Mouse (Mus musculus) CH12.LX (cell line): ENCODE data around the gene Pigo. TPM values are rescaled to one million over a fixed set of nuclear protein-coding genes. Genes with fewer than 3 reads are reported as not detected.

ENCODE experiments used
- DNase-seq: peaks from one replicate; pipeline ENCODE4 v3.0.0-alpha.2; 2013; ENCODE audit errors: extremely low read depth
- H3K27ac ChIP-seq: 2 replicates; pipeline ENCODE4 v1.5.1; 2012; ENCODE audit warnings: low read depth, mild to moderate bottlenecking, control low read depth, moderate library complexity; ENCODE audit not compliant: insufficient read depth
- H3K27me3 ChIP-seq: replicated peaks from 2 replicates; pipeline ENCODE3; 2012; ENCODE audit warnings: inconsistent platforms
- H3K36me3 ChIP-seq, 2 experiments: replicated peaks in 1 of 2; 2 replicates each; pipeline versions ENCODE3 to v1.6.1; 2012; ENCODE audit warnings: inconsistent platforms in 1 of 2, low read length in 1 of 2, mild to moderate bottlenecking in 1 of 2, mixed read lengths in 1 of 2, moderate library complexity in 1 of 2; ENCODE audit not compliant: control insufficient read depth in 1 of 2, insufficient read depth in 1 of 2
- H3K4me1 ChIP-seq, 2 experiments: 2 replicates each; pipeline ENCODE4 v1.6.1; 2012; ENCODE audit warnings: inconsistent platforms in 1 of 2, moderate library complexity in 1 of 2; ENCODE audit not compliant: insufficient read depth in 2 of 2, control insufficient read depth in 1 of 2
- H3K4me2 ChIP-seq: 2 replicates; pipeline ENCODE4 v1.6.1; 2012; ENCODE audit warnings: low read depth, mild to moderate bottlenecking, control low read depth; ENCODE audit not compliant: poor library complexity, insufficient read depth, severe bottlenecking
- H3K4me3 ChIP-seq, 3 experiments: fragments of 150-350 bp in 1 of 3; sonication (generic) in 1 of 3; replicated peaks in 1 of 3; 2 replicates each; pipeline versions ENCODE3 to v1.5.1; 2011 to 2012; ENCODE audit warnings: low read depth in 2 of 3, low read length in 2 of 3, mild to moderate bottlenecking in 2 of 3, moderate library complexity in 2 of 3, control low read depth in 1 of 3, improper control_type of control experiment in 1 of 3, inconsistent platforms in 1 of 3, mixed read lengths in 1 of 3; ENCODE audit not compliant: poor library complexity in 1 of 3
- H3K79me2 ChIP-seq: replicated peaks from 2 replicates; pipeline ENCODE4 v1.6.1; 2012; ENCODE audit warnings: mild to moderate bottlenecking, moderate library complexity; ENCODE audit not compliant: control insufficient read depth, poor library complexity, insufficient read depth, severe bottlenecking; ENCODE audit errors: extremely low read depth
- H3K9ac ChIP-seq: 2 replicates; pipeline ENCODE4 v1.6.1; 2012; ENCODE audit warnings: low read depth, mild to moderate bottlenecking, control low read depth, moderate library complexity; ENCODE audit not compliant: insufficient read depth
- H3K9me3 ChIP-seq: replicated peaks from 2 replicates; pipeline ENCODE3; 2012; ENCODE audit warnings: low read length, inconsistent platforms, mixed read lengths
- CHD1 ChIP-seq: IDR thresholded peaks from 2 replicates; pipeline ENCODE4 v1.6.1; 2012; ENCODE audit warnings: low read depth, low read length, improper control_type of control experiment, inconsistent platforms
- CHD2 ChIP-seq: IDR thresholded peaks from 2 replicates; pipeline ENCODE4 v1.6.1; 2011; ENCODE audit warnings: low read length, improper control_type of control experiment
- CTCF ChIP-seq, 2 experiments: IDR thresholded peaks in 1 of 2; conservative IDR thresholded peaks in 1 of 2; 2 replicates each; pipeline ENCODE4 v1.5.1; 2011 to 2012; ENCODE audit warnings: low read depth in 2 of 2, low read length in 2 of 2, improper control_type of control experiment in 1 of 2, inconsistent platforms in 1 of 2, mild to moderate bottlenecking in 1 of 2, moderate library complexity in 1 of 2
- E2F4 ChIP-seq: IDR thresholded peaks from 2 replicates; pipeline ENCODE4 v1.6.1; 2011; ENCODE audit warnings: low read depth, low read length, improper control_type of control experiment; ENCODE audit not compliant: insufficient replicate concordance
- ELF1 ChIP-seq: IDR thresholded peaks from 2 replicates; pipeline ENCODE4 v1.6.1; 2014; ENCODE audit warnings: low read depth, mild to moderate bottlenecking, inconsistent platforms, low read length, improper control_type of control experiment
- EP300 ChIP-seq: IDR thresholded peaks from 2 replicates; pipeline ENCODE4 v1.6.1; 2011; ENCODE audit warnings: low read length, improper control_type of control experiment
- ETS1 ChIP-seq: conservative IDR thresholded peaks from 2 replicates; pipeline ENCODE4 v1.6.1; 2012; ENCODE audit warnings: low read depth, mild to moderate bottlenecking, inconsistent platforms, low read length, improper control_type of control experiment, moderate library complexity
- GABPA ChIP-seq: IDR thresholded peaks from 2 replicates; pipeline ENCODE4 v1.6.1; 2012; ENCODE audit warnings: low read depth, low read length, improper control_type of control experiment, inconsistent platforms; ENCODE audit not compliant: insufficient replicate concordance
- HCFC1 ChIP-seq: IDR thresholded peaks from 2 replicates; pipeline ENCODE4 v1.6.1; 2012; ENCODE audit warnings: low read depth, mild to moderate bottlenecking, inconsistent platforms, low read length, improper control_type of control experiment
- IRF4 ChIP-seq: IDR thresholded peaks from 2 replicates; pipeline ENCODE4 v1.6.1; 2014; ENCODE audit warnings: low read depth, mild to moderate bottlenecking, inconsistent platforms, low read length, improper control_type of control experiment
- JUN ChIP-seq: IDR thresholded peaks from 2 replicates; pipeline ENCODE4 v1.6.1; 2011; ENCODE audit warnings: low read depth, mild to moderate bottlenecking, low read length, improper control_type of control experiment, moderate library complexity; ENCODE audit not compliant: insufficient read depth
- JUND ChIP-seq: conservative IDR thresholded peaks from 2 replicates; pipeline ENCODE4 v1.6.1; 2011; ENCODE audit warnings: low read depth, low read length, improper control_type of control experiment
- MAX ChIP-seq: IDR thresholded peaks from 2 replicates; pipeline ENCODE4 v1.6.1; 2011; ENCODE audit warnings: low read length, improper control_type of control experiment
- MXI1 ChIP-seq: IDR thresholded peaks from 2 replicates; pipeline ENCODE4 v1.6.1; 2011; ENCODE audit warnings: mild to moderate bottlenecking, low read depth, low read length, improper control_type of control experiment
- MYC ChIP-seq: IDR thresholded peaks from 2 replicates; pipeline ENCODE4 v1.6.1; 2011; ENCODE audit warnings: low read depth, mild to moderate bottlenecking, improper control_type of control experiment, low read length
- NELFE ChIP-seq: IDR thresholded peaks from 2 replicates; pipeline ENCODE4 v1.6.1; 2011; ENCODE audit warnings: low read depth, low read length, improper control_type of control experiment
- NRF1 ChIP-seq: IDR thresholded peaks from 2 replicates; pipeline ENCODE4 v1.6.1; 2014; ENCODE audit warnings: low read depth, mild to moderate bottlenecking, inconsistent platforms, low read length, improper control_type of control experiment, moderate library complexity
- POLR2A ChIP-seq: IDR thresholded peaks from 2 replicates; pipeline ENCODE4 v1.6.1; 2011; ENCODE audit warnings: low read depth, mild to moderate bottlenecking, improper control_type of control experiment, low read length
- POLR2AphosphoS2 ChIP-seq: IDR thresholded peaks from 2 replicates; pipeline ENCODE4 v1.6.1; 2011; ENCODE audit warnings: low read depth, low read length, improper control_type of control experiment
- RCOR1 ChIP-seq: conservative IDR thresholded peaks from 2 replicates; pipeline ENCODE4 v1.6.1; 2012; ENCODE audit warnings: low read depth, mild to moderate bottlenecking, inconsistent platforms, low read length, improper control_type of control experiment
- SIN3A ChIP-seq: IDR thresholded peaks from 2 replicates; pipeline ENCODE4 v1.6.1; 2012; ENCODE audit warnings: low read length, improper control_type of control experiment, inconsistent platforms
- TBP ChIP-seq: conservative IDR thresholded peaks from 2 replicates; pipeline ENCODE4 v1.6.1; 2011; ENCODE audit warnings: low read depth, low read length, improper control_type of control experiment
- TCF12 ChIP-seq: IDR thresholded peaks from 2 replicates; pipeline ENCODE4 v1.6.1; 2014; ENCODE audit warnings: low read depth, mild to moderate bottlenecking, inconsistent platforms, low read length, improper control_type of control experiment
- UBTF ChIP-seq: IDR thresholded peaks from 2 replicates; pipeline ENCODE4 v1.6.1; 2012; ENCODE audit warnings: low read depth, mild to moderate bottlenecking, inconsistent platforms, low read length, improper control_type of control experiment, moderate library complexity
- ZKSCAN1 ChIP-seq: IDR thresholded peaks from 2 replicates; pipeline ENCODE4 v1.6.1; 2012; ENCODE audit warnings: low read depth, inconsistent platforms, low read length, improper control_type of control experiment, borderline replicate concordance
- ZMIZ1 ChIP-seq: IDR thresholded peaks from 2 replicates; pipeline ENCODE4 v1.6.1; 2012; ENCODE audit warnings: low read depth, mild to moderate bottlenecking, inconsistent platforms, low read length, improper control_type of control experiment
- ZNF384 ChIP-seq: IDR thresholded peaks from 2 replicates; pipeline ENCODE4 v1.6.1; 2012; ENCODE audit warnings: low read depth, low read length, improper control_type of control experiment, inconsistent platforms
- dilution Hi-C: fragments of 300-500 bp; cut with MboI; formaldehyde crosslinking; loops from 2 replicates; pipeline ENCODE4 v1.14.3; 2020; ENCODE audit warnings: low sequenced_read_pairs; ENCODE audit not compliant: extremely low pct_unique_long_range_greater_than_20kb, extremely low pct_ligation_motif_present
- in situ Hi-C: fragments of 300-500 bp; cut with MboI; formaldehyde crosslinking; loops from 3 replicates; pipeline ENCODE4 v1.14.3; 2019; ENCODE audit warnings: low sequenced_read_pairs, low pct_ligation_motif_present, low pct_unique_long_range_greater_than_20kb, mixed read lengths
- polyA plus RNA-seq: library from polyadenylated mRNA; unstranded; fragments of >175 nt; gene quantifications from 2 replicates; pipeline ENCODE4 v1.2.1, GENCODE M21; 2012; ENCODE audit warnings: low read depth; ENCODE audit not compliant: insufficient read length
- total RNA-seq, 2 experiments: library from RNA; depleted of rRNA; stranded (reverse); fragments of 300-350 nt in 1 of 2; fragments of >200 nt in 1 of 2; gene quantifications; 2 replicates each; pipeline ENCODE4 v1.2.3; 2012 to 2014

Pigo gene
- total and polyA plus RNA-seq, 3 experiments: 8.0 to 19.4 (median 18.7) TPM

DNA sequence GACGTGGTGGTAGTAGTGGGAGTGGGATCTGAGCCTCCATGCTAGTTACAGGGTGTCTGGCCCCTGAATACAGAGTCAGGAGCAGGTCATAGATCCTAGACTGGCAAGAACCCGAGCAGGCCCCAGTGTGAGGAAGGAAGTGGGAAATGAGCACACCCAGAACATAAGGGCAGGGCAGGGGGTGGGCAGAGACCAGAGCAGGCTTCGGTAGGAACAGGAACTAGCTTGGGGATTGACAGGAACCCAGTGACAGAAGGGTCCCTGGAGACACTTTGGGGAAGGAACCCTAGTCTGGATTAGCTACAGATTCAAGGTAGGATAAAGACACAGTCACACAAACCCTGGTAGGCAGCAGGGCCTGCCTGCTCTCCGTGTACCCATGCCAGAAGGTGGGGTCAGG is 19.1 kb upstream of the Pigo start:
- no peak for TF ChIP-seq ZKSCAN1
- TF ChIP-seq ZNF384: no peak
- peak; percentile 36; the same call in 1 of the 2 replicates for TF ChIP-seq EP300
- no peak for TF ChIP-seq ZMIZ1
- TF ChIP-seq MYC: no peak
- TF ChIP-seq ETS1: no peak
- peak; percentile 28; the same call in 1 of the 2 replicates for TF ChIP-seq IRF4
- no peak for TF ChIP-seq JUN
- no peak for TF ChIP-seq TCF12
- no peak for TF ChIP-seq MXI1
- no peak for TF ChIP-seq CHD2
- TF ChIP-seq E2F4: no peak
- TF ChIP-seq NELFE: peak; percentile 40; the same call in 1 of the 2 replicates
- peak; percentile 30; the same call in 1 of the 2 replicates for TF ChIP-seq HCFC1
- TF ChIP-seq NRF1: 0 out of 2 replicates have a peak, but pooled peaks have one; percentile 17
- no peak for TF ChIP-seq CHD1
- TF ChIP-seq MAX: no peak
- no peak for TF ChIP-seq TBP
- TF ChIP-seq SIN3A: no peak; the same call in 1 of the 2 replicates
- TF ChIP-seq ELF1: peak; percentile 57
- no peak for TF ChIP-seq POLR2A
- TF ChIP-seq CTCF (conservative IDR thresholded peaks at IDR 0.05 in 1 of 2, IDR thresholded peaks at IDR 0.05 in 1 of 2; ENCODE audit: low read depth in 2 of 2, low read length in 2 of 2): no peak
- TF ChIP-seq, all 38 proteins: peak for 6
- Histone ChIP-seq H3K9ac (peak overlapping the region; percentile 31), H3K36me3 (no peaks in the 10 kb centered on the region), H3K9me3 (no peaks in the 10 kb centered on the region), H3K4me1 (peaks cover 14 to 53% of the 10 kb centered on the region in 2 experiments), H3K79me2 (no peaks in the 10 kb centered on the region), H3K4me2 (peak overlapping the region; percentile 87), H3K27ac (peak overlapping the region; percentile 70), H3K27me3 (no peaks in the 10 kb centered on the region), H3K4me3 (peak overlapping the region; percentile 50 to 59 (median 57))
- dilution Hi-C loops: no loop called here
- in situ Hi-C loops: no loop called here
- DNase-seq: peak; percentile 66

DNA sequence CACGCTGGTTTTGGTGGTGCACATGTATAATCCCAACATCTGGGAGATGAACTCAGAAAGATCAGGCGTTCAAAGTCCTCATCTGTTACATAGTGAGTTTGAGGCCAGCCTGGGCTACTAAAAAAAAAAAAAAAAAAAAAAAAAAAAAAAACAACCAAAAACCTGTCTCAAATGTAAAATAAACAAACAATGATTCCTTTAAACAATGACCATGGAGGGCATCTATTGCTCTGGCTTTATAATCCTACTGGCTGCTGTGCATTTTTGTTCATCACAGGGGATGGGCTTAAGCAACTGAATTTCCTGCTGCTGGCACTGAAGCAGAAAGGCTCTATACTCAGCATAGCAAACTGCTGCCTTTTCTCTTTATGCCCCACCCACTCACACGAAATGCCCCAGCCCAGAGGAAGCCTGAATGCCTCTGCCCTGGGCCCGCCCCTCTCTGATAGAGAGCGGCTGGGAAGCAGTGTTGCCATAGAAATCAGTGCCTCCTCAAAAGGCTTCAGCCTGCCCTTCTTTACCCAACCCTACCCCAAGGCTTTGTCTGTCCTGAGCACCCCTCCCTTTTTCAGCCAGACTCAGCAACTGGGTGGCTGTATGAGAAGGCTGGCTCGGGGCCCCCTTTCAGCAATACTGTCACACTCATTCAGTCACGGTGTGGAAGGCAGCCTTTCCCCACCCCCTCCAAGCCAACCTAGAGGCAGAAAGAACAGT is 18.2 kb upstream of the Pigo start:
- Histone ChIP-seq H3K4me1 (peaks cover 16 to 61% of the 10 kb centered on the region in 2 experiments), H3K36me3 (no peaks in the 10 kb centered on the region), H3K27me3 (no peaks in the 10 kb centered on the region), H3K9ac (peak overlapping the region; percentile 31), H3K4me3 (peak overlapping the region; percentile 29 to 59 (median 39)), H3K4me2 (peak overlapping the region; percentile 87), H3K27ac (peak overlapping the region; percentile 70), H3K9me3 (no peaks in the 10 kb centered on the region), H3K79me2 (no peaks in the 10 kb centered on the region)
- in situ Hi-C loops: no loop called here
- dilution Hi-C loops: no loop called here
- DNase-seq: peak; percentile 91
- peak; percentile 47; the same call in 1 of the 2 replicates for TF ChIP-seq ELF1
- TF ChIP-seq POLR2A: peak; percentile 31; the same call in 1 of the 2 replicates
- no peak for TF ChIP-seq NRF1
- TF ChIP-seq MYC: no peak
- TF ChIP-seq IRF4: no peak
- TF ChIP-seq POLR2AphosphoS2: no peak
- TF ChIP-seq ZKSCAN1: no peak
- TF ChIP-seq JUND: no peak
- no peak for TF ChIP-seq UBTF
- TF ChIP-seq JUN: no peak
- TF ChIP-seq E2F4: no peak
- TF ChIP-seq ZNF384: peak; percentile 91
- TF ChIP-seq SIN3A: 0 out of 2 replicates have a peak, but pooled peaks have one; percentile 18
- TF ChIP-seq NELFE: no peak
- no peak for TF ChIP-seq GABPA
- TF ChIP-seq ZMIZ1: peak; percentile 11; the same call in 1 of the 2 replicates
- TF ChIP-seq MXI1: no peak
- no peak for TF ChIP-seq CHD1
- TF ChIP-seq HCFC1: no peak
- TF ChIP-seq TBP: 0 out of 2 replicates have a peak, but pooled peaks have one; percentile 24
- TF ChIP-seq ETS1: no peak
- no peak for TF ChIP-seq RCOR1
- TF ChIP-seq CTCF (conservative IDR thresholded peaks at IDR 0.05 in 1 of 2, IDR thresholded peaks at IDR 0.05 in 1 of 2; ENCODE audit: low read depth in 2 of 2, low read length in 2 of 2): no peak
